Comparison of ENCODE assay signal across 7 mouse cellular contexts in genomic region chr7:25686680-25687531, GRCm38 (mm10). TPM values are rescaled to one million over a fixed set of nuclear protein-coding genes. Genes with fewer than 3 reads are reported as not detected.
DNase-seq lines count a peak whose midpoint lies in the region; ATAC-seq and TF ChIP-seq lines count a peak whose summit lies in the region.

Gene Tgfb1 (plus strand): TSS chr7:25687002.

- H3K27ac ChIP-seq in cortical plate, adult 2 months (ENCODE audit: insufficient read depth, low read length): no peak within 1 kb of the TSS
- peak within 1 kb of the TSS; percentile 85 for H3K27ac ChIP-seq in intestine, embryonic 15.5 days
- peak within 1 kb of the TSS; percentile 97 for H3K27ac ChIP-seq in liver, postnatal 0 days (ENCODE audit: low read depth)
- no peak within 1 kb of the TSS for H3K27ac ChIP-seq in neural tube, embryonic 11.5 days (ENCODE audit: low read depth, low read length)

- TF ChIP-seq POLR2A in cortical plate, adult 2 months (IDR thresholded peaks at IDR 0.05; ENCODE audit: extremely low read depth, insufficient read depth, low read length): no peak

- ATAC-seq in intestine, embryonic 15.5 days: peak; percentile 52
- ATAC-seq in liver, postnatal 0 days: peak; percentile 35
- peak; percentile 32; the same call in 1 of the 2 replicates for ATAC-seq in neural tube, embryonic 11.5 days (ENCODE audit: insufficient read depth, low FRiP score, low TSS enrichment)

- peaks cover 2% of the 10 kb centered on the region; the same call in 1 of the 2 replicates for H3K4me1 ChIP-seq in cortical plate, adult 2 months (ENCODE audit: control insufficient read depth, insufficient read depth, low read length)
- peaks cover 32% of the 10 kb centered on the region for H3K4me1 ChIP-seq in intestine, embryonic 15.5 days (replicated peaks)
- peaks cover 47% of the 10 kb centered on the region for H3K4me1 ChIP-seq in liver, postnatal 0 days (ENCODE audit: insufficient read depth)
- peaks cover 9% of the 10 kb centered on the region for H3K4me1 ChIP-seq in neural tube, embryonic 11.5 days (ENCODE audit: control insufficient read depth, insufficient read depth, low read length)

- H3K4me3 ChIP-seq in cortical plate, adult 2 months (ENCODE audit: insufficient read depth, low read length): peak within 1 kb of the TSS; percentile 38
- peak within 1 kb of the TSS; percentile 70 for H3K4me3 ChIP-seq in intestine, embryonic 15.5 days (replicated peaks)
- H3K4me3 ChIP-seq in liver, postnatal 0 days (ENCODE audit: low read depth, low read length): peak within 1 kb of the TSS; percentile 86
- H3K4me3 ChIP-seq in neural tube, embryonic 11.5 days (ENCODE audit: low read depth, low read length): peak within 1 kb of the TSS; percentile 37

- H3K9ac ChIP-seq in intestine, embryonic 15.5 days: peak within 1 kb of the TSS; percentile 76
- peak within 1 kb of the TSS; percentile 83 for H3K9ac ChIP-seq in liver, postnatal 0 days (replicated peaks)
- H3K9ac ChIP-seq in neural tube, embryonic 11.5 days (ENCODE audit: low read length): peak within 1 kb of the TSS; percentile 26

- no peak for TF ChIP-seq EP300 in liver, postnatal 0 days (IDR thresholded peaks at IDR 0.05; ENCODE audit: low read depth)

- under 1% methylated on average over 45 of the region's 69 CpGs for WGBS in intestine, embryonic 15.5 days
- WGBS in liver, postnatal 0 days (ENCODE audit: insufficient replicate concordance): under 1% methylated on average over 38 of the region's 69 CpGs
- under 1% methylated on average over 57 of the region's 69 CpGs for WGBS in neural tube, embryonic 11.5 days

- no peaks in the 10 kb centered on the region for H3K9me3 ChIP-seq in intestine, embryonic 15.5 days
- no peaks in the 10 kb centered on the region for H3K9me3 ChIP-seq in liver, postnatal 0 days (ENCODE audit: low read length)
- H3K9me3 ChIP-seq in neural tube, embryonic 11.5 days (ENCODE audit: control insufficient read depth, low read length): no peaks in the 10 kb centered on the region

- H3K27me3 ChIP-seq in intestine, embryonic 15.5 days (replicated peaks): peaks cover 7% of the 10 kb centered on the region; the same call in 1 of the 2 replicates
- H3K27me3 ChIP-seq in liver, postnatal 0 days (ENCODE audit: insufficient read depth, low read length): no peaks in the 10 kb centered on the region
- H3K27me3 ChIP-seq in neural tube, embryonic 11.5 days (ENCODE audit: control insufficient read depth, insufficient read depth, low read length): peaks cover 54% of the 10 kb centered on the region

- H3K4me2 ChIP-seq in intestine, embryonic 15.5 days (replicated peaks): peak within 1 kb of the TSS; percentile 97
- H3K4me2 ChIP-seq in liver, postnatal 0 days (ENCODE audit: low read depth, low read length): peak within 1 kb of the TSS; percentile 93
- peak within 1 kb of the TSS; percentile 57 for H3K4me2 ChIP-seq in neural tube, embryonic 11.5 days (ENCODE audit: low read depth)

- DNase-seq in R1 (ENCODE audit: low read depth, low spot score): peak; percentile 85
- no peak for DNase-seq in gonadal fat pad, adult 2 months (ENCODE audit: low read depth)
- DNase-seq in liver, postnatal 0 days: peak; percentile 84
- peak; percentile 68 for DNase-seq in neural tube, embryonic 11.5 days (ENCODE audit: low spot score)
- peak; percentile 91 for DNase-seq in thymus, postnatal 0 days (ENCODE audit: low spot score)

- TF ChIP-seq CTCF in cortical plate, adult 2 months (IDR thresholded peaks at IDR 0.05; ENCODE audit: extremely low read depth, insufficient read depth, low read length): peak; percentile 14; the same call in 1 of the 2 replicates
- TF ChIP-seq CTCF in liver, postnatal 0 days (IDR thresholded peaks at IDR 0.05; ENCODE audit: low read depth): peak; percentile 77

- H3K36me3 ChIP-seq in intestine, embryonic 15.5 days: no peaks in the 10 kb centered on the region
- peaks cover 4% of the 10 kb centered on the region; the same call in 1 of the 2 replicates for H3K36me3 ChIP-seq in liver, postnatal 0 days (replicated peaks; ENCODE audit: insufficient read depth, low read length)
- H3K36me3 ChIP-seq in neural tube, embryonic 11.5 days (ENCODE audit: control insufficient read depth, insufficient read depth, low read length): no peaks in the 10 kb centered on the region

RNA-seq across cellular contexts. Expression of gene Tgfb1, which starts in this region (rescaled TPM):
- polyA plus RNA-seq in cortical plate, adult 2 months (2012; rRNA removed): 5.6 and 6.2 TPM in 2 replicates
- 32.4 and 52.4 TPM in 2 replicates for polyA plus RNA-seq in gonadal fat pad, adult 2 months (2012; rRNA removed)
- 2.3 and 2.5 TPM in 2 replicates for polyA plus RNA-seq in intestine, embryonic 15.5 days (2015; fragmentation: Nextera tagmentation; extraction: Ambion mirVana)
- polyA plus RNA-seq in liver, postnatal 0 days (2015; fragmentation: Nextera tagmentation; extraction: Ambion mirVana): 5.1 and 6.1 TPM in 2 replicates
- 1.2 and 1.6 TPM in 2 replicates for polyA plus RNA-seq in neural tube, embryonic 11.5 days (2014; fragmentation: Nextera tagmentation; extraction: Ambion mirVana)
- polyA plus RNA-seq in thymus, postnatal 0 days (2015; fragmentation: Nextera tagmentation; extraction: Ambion mirVana): 8.5 and 11.6 TPM in 2 replicates

Comparison
In these comparisons a context has a peak if more than half of its experiments do, and no peak if none do; other contexts are left out.
1. H3K27ac ChIP-seq: peak in intestine, embryonic 15.5 days (single experiment) and liver, postnatal 0 days (single experiment); none in cortical plate, adult 2 months (single experiment) and neural tube, embryonic 11.5 days (single experiment).
2. H3K9ac ChIP-seq: peak in every context shown above with its lines; median percentile 83 in liver, postnatal 0 days; 76 in intestine, embryonic 15.5 days; 26 in neural tube, embryonic 11.5 days.
3. Peak in every context shown above with its lines, with median percentiles within 50 percentile points of each other: H3K4me3 ChIP-seq, ATAC-seq and H3K4me2 ChIP-seq.